Mouse (Mus musculus): ENCODE measurements around the gene Krt16.
"Not testable (repeated sequence)": the region's sequence is repeated elsewhere in the genome, so short reads cannot be mapped to it uniquely, and the experiment has no call there.

Gene Krt16

DNA sequence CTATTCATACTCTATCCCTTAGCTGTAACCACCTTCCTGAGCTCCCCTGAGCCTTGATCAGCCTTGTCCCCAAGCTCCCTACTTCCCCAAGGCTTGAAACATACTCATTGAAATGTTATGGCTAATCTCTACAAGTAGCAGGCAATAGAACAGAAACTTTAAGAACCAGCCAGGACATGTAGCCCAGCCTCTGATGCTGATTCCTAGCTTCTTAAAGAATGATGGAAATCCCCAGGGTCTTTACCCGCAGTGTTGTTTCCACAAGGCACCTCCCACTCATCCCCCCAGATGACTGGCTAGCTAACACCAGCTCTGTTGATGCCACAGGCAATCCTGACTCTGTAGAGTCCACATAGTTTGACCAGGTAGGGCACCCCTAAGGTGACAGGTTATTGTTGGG, 9.3 kb upstream of the Krt16 start:
- no peak for DNase-seq (ENCODE audit: low spot score in 2 of 2)

DNA sequence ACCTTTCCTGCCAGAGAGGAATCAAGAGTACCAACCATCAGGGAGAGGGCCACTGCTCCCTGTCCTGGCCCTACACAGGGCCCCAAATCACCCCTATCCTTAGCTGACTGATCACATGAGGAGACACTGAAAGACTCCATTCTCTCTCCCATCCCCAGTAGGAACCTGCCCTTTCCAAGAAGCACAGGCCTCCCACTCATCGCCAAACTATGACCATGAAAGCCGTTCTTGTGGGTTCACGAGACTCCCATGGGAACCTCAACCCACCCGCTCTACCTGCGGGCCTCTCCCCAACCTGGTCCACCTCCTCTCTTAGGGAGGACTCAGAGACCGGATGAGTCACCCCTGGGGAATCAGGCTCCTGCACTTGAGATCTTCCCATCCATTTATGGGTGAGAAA, 6.8 kb upstream of the Krt16 start:
- no peak for DNase-seq (ENCODE audit: low spot score in 2 of 2)

DNA sequence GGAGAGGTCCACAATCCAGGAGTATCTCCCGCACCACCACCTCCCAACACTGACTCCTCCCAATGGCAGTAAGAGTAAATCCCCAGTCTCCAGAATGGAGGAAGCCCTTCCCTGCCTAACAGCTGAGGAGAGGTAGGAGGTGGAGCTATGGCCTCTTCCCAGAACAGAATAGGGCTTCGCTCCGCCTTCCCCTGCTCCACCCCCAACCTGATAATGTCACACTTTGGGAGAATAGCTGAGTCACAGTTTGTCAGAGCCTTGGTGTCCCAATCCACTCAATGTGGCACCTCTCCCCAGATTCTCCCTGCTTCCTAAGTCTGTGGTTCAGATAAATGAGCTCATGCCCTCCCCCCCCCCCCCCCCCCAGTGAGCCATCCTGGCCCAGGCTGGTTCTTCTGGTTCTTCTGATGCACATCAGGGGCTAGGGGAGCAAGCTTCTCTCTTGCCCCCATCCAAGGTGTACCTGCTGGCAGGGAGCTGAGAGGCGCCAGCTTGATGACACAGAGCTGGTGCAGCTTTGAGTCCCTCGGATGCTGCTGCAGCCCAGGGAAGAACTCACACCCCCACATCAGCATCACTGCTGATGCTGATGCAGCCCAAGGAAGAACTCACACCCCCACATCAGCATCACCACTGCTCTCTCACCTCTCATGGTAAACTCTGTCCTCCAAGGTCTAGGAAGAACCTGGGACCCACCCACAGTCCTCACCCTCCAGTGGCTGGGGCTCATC, 5.8 kb upstream of the Krt16 start:
- no peak for DNase-seq (ENCODE audit: low spot score in 2 of 2)

DNA sequence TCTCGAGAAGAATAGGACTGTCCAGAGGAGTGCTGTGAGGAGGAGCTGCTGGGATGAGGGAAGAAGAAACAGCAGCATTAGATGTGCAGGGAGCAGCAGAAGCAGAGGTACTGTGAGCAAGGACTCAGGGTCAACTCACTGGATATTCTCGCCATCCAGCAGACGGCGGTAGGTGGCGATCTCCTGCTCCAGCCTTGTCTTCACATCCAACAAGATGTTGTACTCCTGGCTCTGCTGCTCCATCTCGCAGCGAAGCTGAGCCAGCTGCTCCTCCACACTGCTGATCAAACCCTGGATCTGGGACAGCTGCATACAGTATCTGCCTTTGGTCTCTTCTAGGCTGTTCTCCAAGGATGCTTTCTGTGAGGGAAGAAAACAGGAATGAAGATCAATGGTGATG, 2.2 kb downstream of the Krt16 start:
- not testable (repeated sequence) for DNase-seq (ENCODE audit: low spot score in 2 of 2)

DNA sequence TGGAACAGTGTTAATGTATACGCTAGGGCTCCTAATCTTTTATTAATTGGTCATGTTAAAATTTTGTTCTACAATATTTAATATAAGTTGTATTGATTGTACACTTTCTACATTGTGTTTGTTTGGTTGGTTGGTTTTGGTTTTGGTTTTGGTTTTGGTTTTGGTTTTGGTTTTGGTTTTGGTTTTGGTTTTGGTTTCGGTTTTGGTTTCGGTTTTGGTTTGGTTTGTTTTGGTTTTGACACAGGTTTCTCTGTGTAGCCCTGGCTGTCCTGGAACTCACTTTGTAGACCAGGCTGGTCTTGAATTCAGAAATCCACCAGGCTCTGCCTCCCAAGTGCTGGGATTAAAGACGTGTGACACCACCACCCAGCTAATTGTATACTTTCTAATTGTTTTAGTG, 8.4 kb downstream of the Krt16 start:
- not testable (repeated sequence) for DNase-seq (ENCODE audit: low spot score in 2 of 2)

DNA sequence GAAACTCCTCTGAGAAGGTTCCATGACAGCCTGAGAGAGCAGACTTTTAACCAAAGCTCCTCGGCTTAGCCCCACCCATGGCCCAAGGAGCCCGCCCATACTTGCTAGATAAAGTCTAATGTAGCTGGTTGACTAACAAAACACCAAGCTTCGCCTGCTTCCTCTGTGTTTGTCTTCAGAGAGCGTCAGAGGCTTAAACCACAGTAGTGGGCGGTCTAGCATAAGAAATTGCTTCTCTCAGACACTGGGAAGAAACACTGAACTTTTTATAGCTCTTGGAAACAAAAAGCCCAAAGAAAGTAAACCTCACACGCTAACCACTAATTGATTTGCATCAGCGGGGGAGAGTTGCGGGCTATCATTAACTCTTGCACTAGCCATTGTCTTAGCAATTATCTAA, 27.0 kb downstream of the Krt16 start:
- DNase-seq (ENCODE audit: low spot score in 2 of 2), result no peak

DNA sequence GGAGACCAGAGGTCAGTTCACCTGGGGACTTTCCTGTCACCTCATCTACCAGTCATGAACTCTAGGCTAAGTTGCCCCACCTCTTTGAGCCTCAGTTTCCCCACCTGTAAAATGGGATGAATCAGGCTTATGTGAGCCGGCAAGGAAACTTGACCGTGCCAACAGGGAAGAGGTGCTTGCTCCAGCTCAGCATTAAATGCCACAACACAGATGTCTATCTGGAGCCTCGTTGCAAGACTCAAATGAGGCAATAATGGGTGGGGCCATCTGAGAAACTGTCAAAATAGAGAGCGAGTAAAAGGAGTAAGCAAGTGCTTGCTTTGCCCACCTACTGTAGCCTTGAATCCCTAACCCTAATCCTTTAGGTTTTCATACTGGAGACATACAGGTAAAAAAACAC, 29.4 kb downstream of the Krt16 start:
- DNase-seq (ENCODE audit: low spot score in 2 of 2), result no peak

DNA sequence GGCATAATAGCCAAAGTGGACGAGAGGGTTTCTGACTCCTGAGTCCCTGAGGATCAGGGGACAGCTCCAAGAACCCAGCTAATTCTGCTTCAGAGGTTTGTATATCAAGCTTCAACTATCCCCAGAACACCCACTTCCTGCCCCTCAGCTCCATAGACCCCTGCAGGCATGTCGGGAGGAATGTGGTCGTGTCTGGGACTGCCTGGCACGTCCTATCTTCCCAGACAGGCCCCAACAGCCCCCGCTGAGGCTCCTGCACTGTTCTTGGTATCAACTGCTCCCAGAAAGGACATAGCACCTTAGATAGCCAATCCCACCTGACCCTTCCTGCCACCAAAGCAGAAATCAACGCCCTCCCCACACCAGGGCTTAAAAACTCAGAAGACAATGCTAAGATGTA, 40.2 kb downstream of the Krt16 start:
- DNase-seq (ENCODE audit: low spot score in 2 of 2), result no peak

DNA sequence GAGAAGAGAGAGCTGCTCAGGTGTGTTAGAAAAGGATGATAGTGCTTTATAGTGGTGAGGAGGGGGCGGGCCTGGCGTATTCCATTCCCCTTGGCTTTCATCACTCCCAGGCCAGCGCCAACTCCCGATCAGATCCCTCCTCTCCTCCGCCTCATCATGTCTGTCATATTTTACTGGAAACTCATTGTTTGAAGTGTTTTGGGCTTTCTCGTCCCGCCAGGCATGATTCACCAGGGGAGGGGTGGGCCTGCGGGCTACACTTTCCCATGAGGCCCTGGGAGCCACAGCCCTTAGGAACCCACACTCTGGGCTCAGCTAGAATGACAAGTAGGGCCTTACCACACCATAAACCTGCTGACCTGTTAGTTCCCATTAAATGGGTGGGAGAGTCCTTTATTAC, 41.2 kb downstream of the Krt16 start, which contains the start of gene Krt14:
Gene Krt14 (minus strand): TSS at position 51 of the 400 bp plus-strand sequence.
- DNase-seq (ENCODE audit: low spot score in 2 of 2), result no peak

DNA sequence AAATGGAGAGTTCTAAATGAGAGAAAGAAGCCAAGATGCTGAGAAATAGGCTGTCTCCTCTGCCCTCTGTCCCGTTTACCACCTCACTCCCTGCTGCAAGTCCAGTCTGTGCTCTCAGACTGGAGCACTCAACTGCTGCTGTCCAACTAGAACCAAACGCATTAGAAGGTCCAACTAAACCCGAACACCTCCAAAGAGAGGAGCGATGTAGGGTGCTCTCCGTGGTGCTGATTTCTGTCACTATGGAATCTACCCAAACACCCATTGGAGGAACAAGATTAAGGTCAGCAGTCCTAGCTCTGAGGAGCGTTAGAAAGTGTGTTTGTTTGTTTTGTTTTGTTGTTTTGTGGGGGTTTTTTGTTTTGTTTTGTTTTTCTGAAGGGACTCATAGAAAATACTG, 45.3 kb downstream of the Krt16 start:
- DNase-seq (ENCODE audit: low spot score in 2 of 2), result no peak

DNA sequence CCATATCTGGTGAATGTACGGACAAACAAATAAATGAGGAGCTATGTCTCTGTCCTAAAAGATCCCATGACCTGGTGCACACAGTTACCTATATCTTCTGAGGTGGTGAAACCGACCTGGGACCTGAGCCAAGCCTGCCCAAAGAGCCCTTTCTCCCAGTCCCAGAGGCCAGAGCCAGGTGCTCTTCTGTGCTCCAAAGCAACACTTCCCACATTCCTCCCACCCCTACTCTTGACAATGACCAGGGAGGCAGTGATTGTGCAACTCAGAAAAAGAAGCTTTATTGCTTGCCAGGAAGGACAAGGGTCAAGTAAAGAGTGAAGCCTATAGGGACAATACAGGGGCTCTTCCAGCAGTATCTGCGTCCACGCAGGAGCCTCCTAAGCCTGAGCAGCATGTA, 45.8 kb downstream of the Krt16 start:
- no peak for DNase-seq (ENCODE audit: low spot score in 2 of 2)

DNA sequence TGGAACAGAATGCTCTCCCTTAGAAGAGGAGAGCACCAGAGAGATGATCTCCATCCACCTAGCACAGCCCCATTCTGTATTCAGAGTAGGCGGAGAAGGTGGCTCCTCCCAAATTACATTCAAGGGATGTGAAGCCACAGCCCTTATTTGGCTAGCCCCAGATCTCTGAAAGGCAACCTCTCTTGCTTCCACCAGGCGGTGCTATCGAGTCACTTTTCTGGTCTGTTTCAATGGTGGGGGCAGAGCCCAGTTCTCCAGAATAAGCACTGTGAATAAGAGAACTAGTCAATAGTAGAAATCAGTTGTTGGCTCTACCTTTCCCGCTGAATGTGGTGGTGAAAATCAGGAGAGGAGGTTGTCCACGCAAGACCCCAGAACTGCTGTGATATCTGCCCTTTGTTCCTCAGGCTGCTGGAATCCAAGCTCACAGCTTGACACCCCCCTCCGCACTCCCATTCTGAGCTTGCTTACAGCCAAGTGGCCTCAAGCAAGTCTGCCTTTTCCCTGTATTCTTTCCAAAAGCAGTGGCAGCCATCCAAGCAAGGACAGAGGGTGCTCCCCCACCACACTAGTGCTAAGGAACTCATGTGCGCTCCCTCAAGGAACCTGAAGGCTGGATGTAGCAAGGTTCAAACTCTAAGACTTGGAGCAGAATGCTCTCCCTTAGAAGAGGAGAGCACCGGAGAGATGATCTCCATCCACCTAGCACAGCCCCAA, 48.4 kb downstream of the Krt16 start:
- DNase-seq (ENCODE audit: low spot score in 2 of 2), result no peak

DNA sequence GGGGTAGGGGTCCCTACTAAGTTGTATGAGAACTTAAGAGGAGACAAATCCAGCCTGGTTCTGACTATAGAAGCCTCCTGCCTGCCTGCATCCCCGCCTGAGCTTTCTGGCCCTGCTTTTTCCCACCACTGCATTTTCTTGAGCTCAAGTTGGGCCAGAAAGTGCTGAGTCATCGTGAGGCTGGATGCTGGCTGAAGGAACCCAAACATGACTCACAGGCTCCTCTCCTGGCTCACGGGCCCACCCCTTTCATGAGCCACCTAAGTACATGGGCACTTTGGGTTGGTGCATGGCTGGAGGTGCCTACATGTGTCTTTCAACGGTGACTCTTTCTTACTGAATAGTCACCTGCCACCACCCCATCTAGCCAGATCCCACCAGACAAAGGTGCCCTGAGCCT, 50.0 kb downstream of the Krt16 start:
- DNase-seq (ENCODE audit: low spot score in 2 of 2), result no peak
